Mouse (Mus musculus): ENCODE results near the gene Mast1. TPM values are rescaled to one million over a fixed set of nuclear protein-coding genes. Genes with fewer than 3 reads are reported as not detected.

Mast1 gene
- total RNA-seq, 2 experiments from 2014 or later = 0.07 TPM; not detected in 1

GRCm38 (mm10) chr8:84945633-84946527 lies 8.7 kb upstream of the Mast1 start:
- intact Hi-C loops (cut with DNase I) = no loop called here
- no peak for DNase-seq

- DNase-seq = no peak
- intact Hi-C loops (cut with DNase I) = no loop called here
Observed at GRCm38 (mm10) chr8:84945235-84945632, 8.1 kb upstream of the Mast1 start.

GRCm38 (mm10) chr8:84944478-84945160 lies 7.5 kb upstream of the Mast1 start:
- no peak for DNase-seq
- intact Hi-C loops (cut with DNase I) = no loop called here

GRCm38 (mm10) chr8:84943699-84944098 lies 6.5 kb upstream of the Mast1 start:
- no peak for DNase-seq
- intact Hi-C loops (cut with DNase I) = no loop called here

- no peak for DNase-seq
- intact Hi-C loops (cut with DNase I) = no loop called here
Observed at GRCm38 (mm10) chr8:84937620-84938485, 694 bp upstream of the Mast1 start.

- DNase-seq = no peak
- intact Hi-C loops (cut with DNase I) = no loop called here
Observed at GRCm38 (mm10) chr8:84936041-84936961, 858 bp downstream of the Mast1 start.

GRCm38 (mm10) chr8:84935489-84935888 lies 1.7 kb downstream of the Mast1 start:
- DNase-seq = no peak
- intact Hi-C loops (cut with DNase I) = no loop called here

GRCm38 (mm10) chr8:84934860-84935259 lies 2.3 kb downstream of the Mast1 start:
- intact Hi-C loops (cut with DNase I) = no loop called here
- no peak for DNase-seq

GRCm38 (mm10) chr8:84933767-84934559 lies 3.2 kb downstream of the Mast1 start:
- intact Hi-C loops (cut with DNase I) = no loop called here

GRCm38 (mm10) chr8:84930582-84930981 lies 6.6 kb downstream of the Mast1 start:
- no peak for DNase-seq
- intact Hi-C loops (cut with DNase I) = no loop called here

More at GRCm38 (mm10) chr8:84933767-84934559, 3.2 kb downstream of the Mast1 start:
- no peak for DNase-seq

- intact Hi-C loops (cut with DNase I) = loop anchor here (1.0 kb wide), 1 partner anchor 70 kb away; no protein-coding TSS in a partner anchor
Observed at GRCm38 (mm10) chr8:84928456-84929306, 8.5 kb downstream of the Mast1 start.

GRCm38 (mm10) chr8:84927513-84927912 lies 9.6 kb downstream of the Mast1 start:
- intact Hi-C loops (cut with DNase I) = no loop called here
- no peak for DNase-seq

More at GRCm38 (mm10) chr8:84928456-84929306, 8.5 kb downstream of the Mast1 start:
- DNase-seq = peak; percentile 63 to 79

- intact Hi-C loops (cut with DNase I) = no loop called here
- no peak for DNase-seq
Observed at GRCm38 (mm10) chr8:84925557-84925956, 11.6 kb downstream of the Mast1 start.

GRCm38 (mm10) chr8:84921596-84921995 lies 15.6 kb downstream of the Mast1 start:
- peak; percentile 28 to 35 for DNase-seq
- intact Hi-C loops (cut with DNase I) = no loop called here

- DNase-seq = no peak
- intact Hi-C loops (cut with DNase I) = no loop called here
Observed at GRCm38 (mm10) chr8:84918646-84919045, 18.5 kb downstream of the Mast1 start.

GRCm38 (mm10) chr8:84917781-84918180 lies 19.4 kb downstream of the Mast1 start:
- intact Hi-C loops (cut with DNase I) = no loop called here
- DNase-seq = no peak

- intact Hi-C loops (cut with DNase I) = no loop called here
Observed at GRCm38 (mm10) chr8:84915269-84915668, 21.9 kb downstream of the Mast1 start.

GRCm38 (mm10) chr8:84913960-84914359 lies 23.2 kb downstream of the Mast1 start:
- intact Hi-C loops (cut with DNase I) = no loop called here

More at GRCm38 (mm10) chr8:84915269-84915668, 21.9 kb downstream of the Mast1 start:
- no peak for DNase-seq

More at GRCm38 (mm10) chr8:84913960-84914359, 23.2 kb downstream of the Mast1 start:
- DNase-seq = no peak
